Mouse (Mus musculus) intestine, postnatal 0 days (tissue): ENCODE data around the gene Rabggta. TPM values are rescaled to one million over a fixed set of nuclear protein-coding genes. Genes with fewer than 3 reads are reported as not detected.

ENCODE experiments used
- ATAC-seq: fragments of 200-750 bp; cut with Nextera tagmentation; 2 replicates; pipeline ENCODE4 v1.8.0; 2017; ENCODE audit warnings: mild to moderate bottlenecking, moderate TSS enrichment, moderate library complexity
- H3K27ac ChIP-seq: fragments of 300-500 bp; sonication (generic); 2 replicates; pipeline ENCODE4 v1.5.1; 2014; ENCODE audit warnings: mild to moderate bottlenecking, low read depth, low read length, moderate library complexity
- H3K27me3 ChIP-seq: fragments of 300-500 bp; sonication (generic); replicated peaks from 2 replicates; pipeline ENCODE4 v1.6.1; 2014; ENCODE audit warnings: low read length, mixed read lengths; ENCODE audit not compliant: control insufficient read depth, insufficient read depth
- H3K36me3 ChIP-seq: fragments of 300-500 bp; sonication (generic); 2 replicates; pipeline ENCODE4 v1.6.1; 2014; ENCODE audit warnings: mild to moderate bottlenecking, moderate library complexity; ENCODE audit not compliant: control insufficient read depth, insufficient read depth
- H3K4me1 ChIP-seq: fragments of 300-500 bp; sonication (generic); replicated peaks from 2 replicates; pipeline ENCODE4 v1.6.1; 2014; ENCODE audit warnings: antibody characterized with exemption, low read length, mixed read lengths; ENCODE audit not compliant: control insufficient read depth, insufficient read depth
- H3K4me2 ChIP-seq: fragments of 300-500 bp; sonication (generic); replicated peaks from 2 replicates; pipeline ENCODE4 v1.6.1; 2014; ENCODE audit warnings: low read depth, mild to moderate bottlenecking, moderate library complexity
- H3K4me3 ChIP-seq: fragments of 300-500 bp; sonication (generic); 2 replicates; pipeline ENCODE4 v1.5.1; 2014; ENCODE audit warnings: low read depth, low read length
- H3K9ac ChIP-seq: fragments of 300-500 bp; sonication (generic); 2 replicates; pipeline ENCODE4 v1.6.1; 2014; ENCODE audit warnings: mild to moderate bottlenecking, low read depth, low read length
- H3K9me3 ChIP-seq: fragments of 300-500 bp; sonication (generic); 2 replicates; pipeline ENCODE4 v1.6.1; 2016; ENCODE audit warnings: mixed run types; ENCODE audit not compliant: control insufficient read depth
- CTCF ChIP-seq: sonication (generic); IDR thresholded peaks from 2 replicates; pipeline ENCODE4 v1.5.1; 2016; ENCODE audit warnings: low read depth, mild to moderate bottlenecking, control low read depth, antibody characterized with exemption, moderate library complexity
- WGBS: fragments of 180-500 bp; shearing (Covaris S2); extraction: QIAGEN DNeasy Blood & Tissue Kit; methylation state at CpG from one replicate; pipeline ENCODE4 v1.1.7; 2014; 5-methylcytosine and 5-hydroxymethylcytosine counted together
- polyA plus RNA-seq: library from polyadenylated mRNA; unstranded; fragments of >200 nt; fragmentation: Nextera tagmentation; extraction: Ambion mirVana; gene quantifications from 2 replicates; pipeline ENCODE4 v1.2.1, GENCODE M21; 2015

Rabggta gene
- 24.0 and 25.6 TPM in 2 replicates for polyA plus RNA-seq

GRCm38 (mm10) chr14:55721700-55722437 lies at the start of gene Rabggta:
Rabggta (minus strand) TSS chr14:55722263.
- peak; percentile 98 for TF ChIP-seq CTCF
- ATAC-seq, result peak; percentile 96
- peak within 1 kb of the TSS; percentile 66 for H3K9ac ChIP-seq
- peak within 1 kb of the TSS; percentile 86 for H3K4me2 ChIP-seq
- H3K36me3 ChIP-seq, result peaks cover 32% of the 10 kb centered on the region
- no peaks in the 10 kb centered on the region for H3K4me1 ChIP-seq
- H3K9me3 ChIP-seq, result no peaks in the 10 kb centered on the region
- H3K27ac ChIP-seq, result peak within 1 kb of the TSS; percentile 89
- H3K4me3 ChIP-seq, result peak within 1 kb of the TSS; percentile 78
- WGBS, result under 1% methylated on average over 47 of the region's 50 CpGs
- H3K27me3 ChIP-seq, result no peaks in the 10 kb centered on the region

- TF ChIP-seq CTCF, result no peak
- no peak for ATAC-seq
- no peak overlapping the region for H3K27ac ChIP-seq
- no peaks in the 10 kb centered on the region for H3K36me3 ChIP-seq
- no peak overlapping the region for H3K9ac ChIP-seq
- H3K27me3 ChIP-seq, result peaks cover 3% of the 10 kb centered on the region; the same call in 1 of the 2 replicates
- H3K9me3 ChIP-seq, result no peaks in the 10 kb centered on the region
- H3K4me2 ChIP-seq, result no peak overlapping the region
- H3K4me3 ChIP-seq, result no peak overlapping the region
- 0 out of 2 replicates have a peak, but pooled peaks cover 3% of the 10 kb centered on the region for H3K4me1 ChIP-seq
- WGBS, result 76% methylated on average over 16 of the region's 16 CpGs
Observed at GRCm38 (mm10) chr14:55769087-55769703, 47.1 kb upstream of the Rabggta start.

- ATAC-seq, result no peak
- Histone ChIP-seq H3K27ac (no peak overlapping the region), H3K4me3 (no peak overlapping the region), H3K9me3 (no peaks in the 10 kb centered on the region), H3K36me3 (no peaks in the 10 kb centered on the region), H3K27me3 (peaks cover 5% of the 10 kb centered on the region; the same call in 1 of the 2 replicates), H3K9ac (no peak overlapping the region), H3K4me2 (no peak overlapping the region), H3K4me1 (0 out of 2 replicates have a peak, but pooled peaks cover 3% of the 10 kb centered on the region)
- WGBS, result 83% methylated on average over 6 of the region's 6 CpGs
- TF ChIP-seq CTCF, result no peak
Observed at GRCm38 (mm10) chr14:55768555-55768954, 46.5 kb upstream of the Rabggta start.

- Histone ChIP-seq H3K4me3 (peak overlapping the region; percentile 27), H3K4me1 (0 out of 2 replicates have a peak, but pooled peaks cover 3% of the 10 kb centered on the region), H3K27ac (no peak overlapping the region), H3K36me3 (no peaks in the 10 kb centered on the region), H3K9me3 (no peaks in the 10 kb centered on the region), H3K9ac (no peak overlapping the region; the same call in 1 of the 2 replicates), H3K4me2 (peak overlapping the region; percentile 65), H3K27me3 (peaks cover 5% of the 10 kb centered on the region; the same call in 1 of the 2 replicates)
- 12% methylated on average over 52 of the region's 52 CpGs for WGBS
- TF ChIP-seq CTCF, result peak; percentile 81
- ATAC-seq, result peak; percentile 56
Observed at GRCm38 (mm10) chr14:55767519-55768414, 45.7 kb upstream of the Rabggta start.

- WGBS, result 72% methylated on average over 4 of the region's 4 CpGs
- Histone ChIP-seq H3K4me2 (no peak within 1 kb of the TSS), H3K4me1 (peaks cover 6% of the 10 kb centered on the region; the same call in 1 of the 2 replicates), H3K4me3 (no peak within 1 kb of the TSS), H3K36me3 (no peaks in the 10 kb centered on the region), H3K9ac (no peak within 1 kb of the TSS), H3K9me3 (no peaks in the 10 kb centered on the region), H3K27me3 (peaks cover 9% of the 10 kb centered on the region; the same call in 1 of the 2 replicates), H3K27ac (no peak within 1 kb of the TSS)
- ATAC-seq, result no peak
- TF ChIP-seq CTCF, result no peak
Observed at GRCm38 (mm10) chr14:55765696-55766095, 43.6 kb upstream of the Rabggta start, which contains the start of gene Ltb4r1. Ltb4r1 (plus strand) TSS chr14:55765962.
